Mouse (Mus musculus) kidney, postnatal 10 days (tissue): ENCODE measurements at regions not wholly inside any gene's neighbourhood (a gene's known extent, or its start where the extent isn't known, plus 50 kb on each side); places are given as distances from the start of the nearest gene placed in this dataset.
A peak's percentile ranks its signal among the peaks of the same experiment; 100 is the strongest.

Experiments used
- DNase-seq: peaks from one replicate; pipeline ENCODE4 v3.0.0; 2021; ENCODE audit warnings: mixed read lengths

DNA sequence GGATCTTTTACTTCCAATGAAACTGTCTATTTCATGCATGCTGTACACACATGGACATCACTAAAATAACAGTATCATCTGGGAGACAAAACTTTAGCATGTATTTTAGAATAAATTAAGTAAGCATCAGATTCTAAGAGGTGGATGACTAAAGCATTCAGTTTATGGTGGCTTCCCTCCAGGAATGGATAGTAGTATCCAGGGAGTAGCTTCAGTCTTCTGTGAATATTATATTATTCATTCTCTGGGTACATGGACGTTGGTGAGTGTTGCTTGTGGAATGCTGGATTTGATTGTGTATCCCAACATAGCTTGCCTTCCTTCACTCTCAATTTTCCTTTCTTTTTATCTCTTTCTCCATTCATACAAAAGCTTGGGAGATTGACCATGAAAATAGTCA lies 630.0 kb downstream of the Ppargc1a start:
- no peak for DNase-seq

DNA sequence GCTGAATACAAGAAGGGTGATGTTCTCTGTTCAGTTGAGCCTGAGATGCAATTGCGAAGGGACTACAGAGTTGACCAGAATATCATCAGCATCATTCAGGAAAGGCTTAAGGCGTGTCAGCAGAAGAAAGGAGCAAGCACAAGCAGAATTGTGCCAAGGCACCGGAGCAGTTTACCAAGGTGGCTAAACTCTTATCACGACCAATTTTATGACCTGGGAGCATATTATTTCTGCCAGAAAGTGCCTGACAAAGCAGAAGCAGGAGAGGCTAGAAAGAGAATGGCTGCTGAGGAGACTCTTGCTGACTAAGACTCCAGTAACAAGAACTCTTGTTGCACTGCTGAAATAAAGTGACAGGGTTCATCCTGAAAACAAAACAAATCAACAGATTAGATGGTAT lies 645.9 kb downstream of the Ppargc1a start:
- no peak for DNase-seq

DNA sequence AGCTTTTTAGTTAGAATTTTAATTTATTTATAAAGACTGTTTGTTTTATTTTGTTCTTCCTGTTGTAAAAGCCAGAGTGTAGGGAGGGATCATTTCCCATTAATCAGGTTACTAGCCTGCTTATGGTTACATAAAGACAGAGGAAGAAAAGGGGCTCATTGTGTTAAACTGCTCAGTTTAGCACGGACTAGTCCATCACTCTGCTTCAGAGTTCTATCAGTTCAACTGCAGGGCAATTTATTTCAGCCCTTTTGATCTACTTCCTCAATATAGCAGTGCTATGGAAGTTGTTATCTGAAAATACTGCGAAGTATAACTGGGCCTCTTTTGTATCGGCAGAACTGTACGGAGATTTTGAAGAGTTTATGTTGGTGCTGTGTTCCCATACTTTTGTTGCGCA lies 651.2 kb downstream of the Ppargc1a start:
- no peak for DNase-seq

DNA sequence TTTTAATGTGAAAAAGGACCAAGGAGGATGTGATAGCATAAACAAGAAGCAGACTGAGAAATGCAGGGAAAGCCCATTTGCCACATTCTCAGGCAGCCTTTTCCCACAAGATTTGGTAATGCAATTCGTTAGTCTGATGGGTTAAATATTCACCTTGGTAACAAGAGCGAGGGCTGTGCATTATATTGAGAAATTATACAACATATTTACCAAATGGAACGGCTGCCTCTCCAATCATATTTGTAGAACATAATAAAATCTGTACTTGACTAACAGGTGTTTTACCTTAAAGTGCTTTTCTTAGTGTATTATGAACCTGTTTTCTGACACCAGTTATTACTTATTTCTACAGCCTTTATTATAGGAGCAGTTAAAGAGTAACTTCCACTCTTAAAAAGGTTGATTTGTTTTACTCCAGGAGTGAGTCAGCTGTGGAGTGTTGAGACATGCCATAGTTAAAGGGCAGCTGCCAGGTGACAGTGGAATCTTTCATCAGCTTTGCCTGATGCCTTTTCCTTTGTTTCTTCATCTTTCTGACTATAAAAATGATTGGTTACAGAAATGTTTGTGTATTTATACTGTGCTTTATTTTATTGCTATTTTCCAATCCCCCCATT lies 652.2 kb downstream of the Ppargc1a start:
- no peak for DNase-seq

DNA sequence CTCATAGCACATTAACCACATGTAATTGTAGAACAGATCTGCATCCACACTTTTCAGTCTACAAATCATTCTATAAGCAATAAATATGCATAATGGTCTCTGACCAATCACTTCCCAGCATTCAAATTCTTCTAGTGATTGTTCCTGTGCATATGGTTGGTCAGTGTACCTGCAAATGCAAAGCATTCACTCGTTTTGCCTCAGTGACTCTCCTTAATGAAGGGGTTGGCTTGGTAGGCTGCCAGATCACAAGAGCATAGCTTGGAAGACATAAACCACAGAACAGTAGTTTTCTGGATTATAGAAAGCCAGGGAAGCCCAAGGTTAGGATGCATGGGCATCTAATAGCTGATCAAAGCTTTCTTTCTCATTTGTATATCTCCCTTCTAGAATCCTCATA lies 662.7 kb downstream of the Ppargc1a start:
- peak; percentile 23 for DNase-seq
